Mouse (Mus musculus) liver, postnatal 0 days (tissue): Measurements from ENCODE around the gene Ckap5.

Experiments used
- CTCF ChIP-seq: sonication (generic); IDR thresholded peaks from 2 replicates; pipeline ENCODE4 v1.5.1; 2016; ENCODE audit warnings: antibody characterized with exemption, low read depth
- EP300 ChIP-seq: IDR thresholded peaks from 2 replicates; pipeline ENCODE4 v1.6.1; 2016; ENCODE audit warnings: antibody characterized with exemption, low read depth, mild to moderate bottlenecking

- TF ChIP-seq CTCF = no peak
- TF ChIP-seq EP300 = no peak
Observed at GRCm38 (mm10) chr2:91527147-91527486, 555 bp downstream of the Ckap5 start.
